Mouse (Mus musculus) kidney, adult 2 months (tissue): ENCODE measurements around the gene Ikzf2. TPM values are rescaled to one million over a fixed set of nuclear protein-coding genes. Genes with fewer than 3 reads are reported as not detected.
A peak's percentile ranks its signal among the peaks of the same experiment; 100 is the strongest.

Experiments used
- DNase-seq: peaks from one replicate; pipeline ENCODE4 v3.0.0; 2021
- H3K27ac ChIP-seq: fragments of 200-500 bp; 2 replicates; pipeline ENCODE4 v1.5.1; 2012; ENCODE audit warnings: low read depth, low read length, control low read depth, inconsistent platforms; ENCODE audit not compliant: insufficient read depth
- H3K27me3 ChIP-seq: fragments of 200-500 bp; replicated peaks from 2 replicates; pipeline ENCODE4 v1.6.1; 2012; ENCODE audit warnings: mild to moderate bottlenecking, moderate library complexity, low read length, inconsistent platforms; ENCODE audit not compliant: control insufficient read depth, insufficient read depth
- H3K36me3 ChIP-seq: fragments of 200-500 bp; 2 replicates; pipeline ENCODE4 v1.6.1; 2012; ENCODE audit warnings: mild to moderate bottlenecking, moderate library complexity, low read length, inconsistent platforms; ENCODE audit not compliant: control insufficient read depth, insufficient read depth
- H3K4me1 ChIP-seq: fragments of 200-500 bp; 2 replicates; pipeline ENCODE4 v1.6.1; 2011; ENCODE audit warnings: low read length; ENCODE audit not compliant: control insufficient read depth, insufficient read depth
- H3K4me3 ChIP-seq: fragments of 200-500 bp; 2 replicates; pipeline ENCODE4 v1.5.1; 2011; ENCODE audit warnings: mild to moderate bottlenecking, low read depth, low read length, control low read depth; ENCODE audit not compliant: insufficient read depth
- CTCF ChIP-seq: fragments of 200-500 bp; conservative IDR thresholded peaks from 2 replicates; pipeline ENCODE4 v1.5.1; 2011; ENCODE audit warnings: low read depth, mild to moderate bottlenecking, control low read depth, low read length, moderate library complexity, mixed read lengths; ENCODE audit not compliant: insufficient read depth, insufficient read length
- POLR2A ChIP-seq: fragments of 200-500 bp; IDR thresholded peaks from one replicate; pipeline ENCODE4 v1.6.1; 2011; ENCODE audit warnings: low read depth, low read length, control low read depth
- WGBS: fragments of 180-500 bp; shearing (Covaris S2); methylation state at CpG from one replicate; pipeline ENCODE4 v1.1.7; 2018; 5-methylcytosine and 5-hydroxymethylcytosine counted together
- polyA plus RNA-seq: library from polyadenylated mRNA; depleted of rRNA; stranded (reverse); fragments of >200 nt; gene quantifications from 2 replicates; pipeline ENCODE4 v1.2.3, GENCODE M21; 2012

The Ikzf2 gene
- polyA plus RNA-seq, 1 experiment = 1.5 TPM

DNA sequence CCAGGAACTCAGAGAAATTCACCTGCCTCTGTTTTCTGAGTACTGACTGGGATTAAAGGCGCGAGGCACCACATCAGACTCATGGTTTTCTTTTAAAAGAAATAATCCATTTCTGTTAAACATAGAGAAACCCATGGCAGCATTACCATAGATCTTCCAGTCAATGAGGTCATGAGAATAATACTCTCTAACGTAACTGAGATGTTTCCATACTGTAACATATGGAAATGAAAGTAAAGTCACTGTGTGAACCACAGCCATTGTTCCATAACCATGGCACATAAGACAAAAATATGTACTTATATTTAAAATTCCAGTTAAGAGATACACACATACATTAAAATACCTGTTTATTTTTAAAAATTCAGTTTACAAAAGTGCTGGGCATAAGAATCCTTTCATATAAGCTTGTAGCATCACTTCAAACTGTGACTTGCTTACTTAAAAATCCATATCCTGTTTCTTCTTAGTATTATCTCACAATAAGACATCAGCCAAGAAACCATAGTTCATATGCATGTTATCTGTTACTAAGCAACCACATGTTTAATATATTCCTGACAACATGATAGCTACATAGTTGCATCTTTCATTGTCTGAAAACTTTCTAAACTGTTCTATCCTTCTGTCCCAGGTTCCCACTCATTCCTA is 16.6 kb upstream of the Ikzf2 start:
- no peaks in the 10 kb centered on the region for H3K4me1 ChIP-seq
- DNase-seq = no peak
- H3K4me3 ChIP-seq = no peak overlapping the region
- H3K27ac ChIP-seq = no peak overlapping the region
- H3K27me3 ChIP-seq = no peaks in the 10 kb centered on the region
- no peak for TF ChIP-seq POLR2A
- no peak for TF ChIP-seq CTCF
- H3K36me3 ChIP-seq = no peaks in the 10 kb centered on the region
- WGBS = 90% methylated on average over 3 of the region's 3 CpGs

DNA sequence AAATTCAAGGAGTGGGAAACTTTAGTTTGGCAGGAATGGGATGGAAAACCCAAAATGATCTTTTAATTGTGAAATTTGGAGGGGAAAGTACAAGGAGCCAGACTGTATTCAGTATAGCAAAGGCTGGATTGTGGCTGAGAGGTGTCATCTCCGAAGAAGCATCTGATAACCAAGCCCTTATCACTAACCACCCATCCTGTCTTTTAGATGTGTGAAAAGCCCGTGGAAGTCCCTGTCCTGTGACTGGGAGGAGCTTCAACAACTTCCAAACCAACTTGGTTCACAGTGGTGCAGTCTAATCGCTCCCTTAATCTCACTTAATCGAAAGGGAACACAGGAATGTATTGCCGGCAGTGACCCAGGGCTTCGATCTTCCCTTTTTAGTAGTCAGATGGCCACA is 4.9 kb upstream of the Ikzf2 start:
- WGBS = 79% methylated on average over 6 of the region's 6 CpGs
- H3K4me3 ChIP-seq = no peak overlapping the region
- DNase-seq = no peak
- no peak for TF ChIP-seq POLR2A
- TF ChIP-seq CTCF = no peak
- no peak overlapping the region for H3K27ac ChIP-seq
- H3K36me3 ChIP-seq = no peaks in the 10 kb centered on the region
- H3K27me3 ChIP-seq = no peaks in the 10 kb centered on the region
- no peaks in the 10 kb centered on the region for H3K4me1 ChIP-seq

DNA sequence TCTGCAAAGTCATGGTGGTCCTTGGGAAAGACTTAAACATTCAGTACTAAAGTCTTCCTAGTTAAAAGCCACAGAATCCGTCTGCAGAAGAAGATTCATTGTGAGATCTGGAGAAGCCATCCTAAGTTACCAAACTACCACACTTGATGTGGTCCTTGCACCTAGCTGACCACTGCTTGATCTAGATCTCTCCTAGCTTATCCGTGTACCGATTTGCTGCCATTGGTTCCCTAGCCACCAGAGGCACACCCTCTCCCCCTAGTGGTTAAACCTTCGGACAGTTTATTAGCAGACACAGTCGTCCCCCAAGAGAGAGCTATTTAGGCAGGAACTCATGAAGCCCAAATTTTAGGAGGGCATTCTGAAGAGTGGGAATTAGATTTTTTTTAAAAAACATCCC is 1.9 kb upstream of the Ikzf2 start:
- 2% methylated on average over 5 of the region's 5 CpGs for WGBS
- H3K4me3 ChIP-seq = no peak overlapping the region

DNA sequence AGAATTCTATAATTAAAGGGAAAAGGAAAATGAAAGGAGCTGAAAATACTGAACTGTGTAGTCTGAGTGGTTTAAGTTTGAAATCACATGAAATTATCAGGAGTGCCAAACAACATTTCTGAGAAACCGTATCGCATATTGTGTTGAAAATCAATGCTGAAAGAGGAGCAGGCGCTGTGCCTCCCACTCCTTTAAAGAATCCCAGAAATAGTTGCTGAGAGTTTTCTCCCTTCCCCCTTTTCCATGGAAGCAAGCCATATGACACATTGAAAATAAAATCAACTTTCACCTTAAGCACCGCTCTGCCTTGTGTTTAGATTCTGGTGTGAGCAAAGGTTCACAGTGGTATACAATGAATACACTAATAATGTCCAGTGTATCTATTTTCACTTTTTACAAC is 1.1 kb upstream of the Ikzf2 start:
- Histone ChIP-seq H3K27me3 (no peaks in the 10 kb centered on the region), H3K4me1 (no peaks in the 10 kb centered on the region), H3K4me3 (peak overlapping the region; percentile 33; the same call in 1 of the 2 replicates), H3K27ac (no peak overlapping the region), H3K36me3 (no peaks in the 10 kb centered on the region)
- WGBS = 3% methylated on average over 4 of the region's 4 CpGs
- TF ChIP-seq CTCF (no peak), POLR2A (no peak)
- peak; percentile 7 for DNase-seq

More for the DNA sequence above, 1.9 kb upstream of the Ikzf2 start:
- Histone ChIP-seq H3K4me1 (no peaks in the 10 kb centered on the region), H3K27me3 (no peaks in the 10 kb centered on the region), H3K36me3 (no peaks in the 10 kb centered on the region), H3K27ac (no peak overlapping the region)
- no peak for TF ChIP-seq POLR2A
- TF ChIP-seq CTCF = peak; percentile 91
- DNase-seq = peak; percentile 87

DNA sequence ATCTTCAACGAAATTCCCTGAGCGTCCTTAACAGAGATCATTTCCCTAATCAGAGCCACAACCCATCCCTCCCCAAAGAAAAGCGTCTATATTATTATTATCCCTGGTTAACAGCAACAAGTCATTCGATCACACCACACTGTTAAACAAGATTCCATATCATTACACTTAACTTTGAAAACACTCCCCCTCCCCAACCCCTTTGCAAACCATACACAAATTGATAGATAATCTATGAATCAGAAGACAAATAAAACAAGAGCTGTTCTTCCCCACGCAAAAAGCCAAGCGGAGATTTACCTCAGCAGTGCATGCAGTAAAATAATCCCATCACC is 337 bp downstream of the Ikzf2 start:
- DNase-seq = no peak
- peak overlapping the region; percentile 69 for H3K4me3 ChIP-seq
- no peaks in the 10 kb centered on the region for H3K4me1 ChIP-seq
- H3K27me3 ChIP-seq = no peaks in the 10 kb centered on the region
- under 1% methylated on average over 6 of the region's 6 CpGs for WGBS
- TF ChIP-seq POLR2A (no peak), CTCF (no peak)
- peak overlapping the region; percentile 85 for H3K27ac ChIP-seq
- H3K36me3 ChIP-seq = no peaks in the 10 kb centered on the region

DNA sequence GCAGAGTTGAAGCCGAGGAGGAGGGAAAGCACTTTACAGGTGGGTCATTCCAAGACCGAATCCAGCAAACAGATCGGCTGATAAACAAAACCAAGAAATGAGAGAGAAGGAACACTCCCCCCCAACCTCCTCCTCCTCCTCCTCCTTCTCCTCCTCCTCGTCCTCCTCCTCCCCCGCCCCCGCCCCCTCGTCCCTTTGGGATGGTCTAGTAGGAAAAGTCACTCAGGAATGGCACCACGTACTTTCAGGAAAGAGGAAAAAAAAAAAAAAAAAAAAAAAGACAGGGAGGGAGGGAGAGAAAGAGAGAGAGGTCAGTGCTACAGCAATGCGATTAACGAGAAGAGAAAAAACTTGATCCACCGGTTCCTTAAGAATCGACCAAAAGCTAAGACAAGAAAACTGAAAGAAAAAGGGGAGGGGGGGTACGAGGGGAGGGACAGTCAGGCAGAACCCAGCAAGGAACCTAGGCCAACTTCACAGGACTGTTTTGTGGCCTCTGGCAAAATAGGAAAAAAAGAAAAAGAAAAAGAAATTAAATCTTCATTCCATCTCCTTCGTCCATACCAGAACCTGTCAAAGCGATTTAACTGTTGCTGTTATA is 1.1 kb downstream of the Ikzf2 start:
- peak; percentile 2 for DNase-seq
- H3K27ac ChIP-seq = no peak overlapping the region
- no peaks in the 10 kb centered on the region for H3K36me3 ChIP-seq
- no peak for TF ChIP-seq POLR2A
- no peak for TF ChIP-seq CTCF
- peak overlapping the region; percentile 52 for H3K4me3 ChIP-seq
- H3K4me1 ChIP-seq = no peaks in the 10 kb centered on the region
- no peaks in the 10 kb centered on the region for H3K27me3 ChIP-seq
- WGBS = under 1% methylated on average over 12 of the region's 15 CpGs

DNA sequence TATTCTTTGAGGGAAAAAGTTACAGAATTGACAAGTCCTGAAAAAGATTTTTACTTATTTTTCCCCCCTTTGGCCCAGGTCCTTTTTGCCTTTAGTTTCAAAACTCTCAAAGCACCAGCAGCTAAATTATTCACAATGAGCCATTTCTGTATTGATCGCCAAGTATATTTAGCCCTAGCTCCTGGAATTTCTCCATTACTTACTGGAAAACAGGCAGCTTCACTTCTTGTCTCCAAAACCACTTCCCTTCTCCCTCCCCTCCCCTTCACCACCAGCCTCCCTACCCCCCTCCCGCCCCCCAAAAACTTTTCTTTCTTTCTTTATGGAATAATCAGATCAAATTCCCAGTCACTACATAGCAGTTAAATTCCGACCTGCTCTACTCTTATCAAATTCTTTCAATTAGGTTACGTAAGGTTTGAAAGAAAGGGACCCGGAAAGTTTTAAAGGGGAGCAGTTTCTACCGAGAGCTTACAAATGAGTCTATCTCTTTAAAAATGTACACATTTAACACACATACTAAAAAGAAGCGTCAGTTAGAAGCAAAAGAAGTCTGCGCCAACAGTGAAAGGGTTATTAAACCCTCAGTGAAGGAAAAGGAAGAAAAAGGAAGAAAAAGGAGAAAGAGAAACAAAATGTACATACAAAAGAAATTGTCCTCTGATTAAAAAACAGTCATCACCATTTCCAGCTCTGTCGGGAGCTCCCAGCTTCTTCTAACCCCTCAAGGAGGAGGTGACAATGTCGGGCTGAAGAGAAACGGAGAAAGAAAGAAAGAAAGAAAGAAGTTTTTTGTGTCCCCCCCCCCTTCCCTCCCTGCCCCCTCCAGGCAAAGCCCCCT is 1.8 kb downstream of the Ikzf2 start:
- H3K27ac ChIP-seq = no peak overlapping the region
- no peak for DNase-seq
- 5% methylated on average over 11 of the region's 11 CpGs for WGBS

More for the DNA sequence above, 1.8 kb downstream of the Ikzf2 start:
- TF ChIP-seq POLR2A (no peak), CTCF (no peak)
- Histone ChIP-seq H3K4me1 (no peaks in the 10 kb centered on the region), H3K4me3 (peak overlapping the region; percentile 47), H3K36me3 (no peaks in the 10 kb centered on the region), H3K27me3 (no peaks in the 10 kb centered on the region)
